Comparison of ENCODE assay signal across 15 mouse cellular contexts in genomic region chr5:111181204-111181912, GRCm38 (mm10).
DNase-seq lines count a peak whose midpoint lies in the region; ATAC-seq and TF ChIP-seq lines count a peak whose summit lies in the region.
"Had no signal": no experiment of that assay in that cellular context is flagged by ENCODE, and none has a peak within 500 bp of the region (broad histone marks: within the 10 kb centered on the region; RNA-seq: fewer than 3 reads in every experiment).

No protein-coding gene starts in this region.

- no peak overlapping the region for H3K4me2 ChIP-seq in embryonic facial prominence, embryonic 11.5 days (ENCODE audit: low read depth, low read length)
- no peak overlapping the region for H3K4me2 ChIP-seq in forebrain, embryonic 16.5 days (ENCODE audit: low read length)
- no peak overlapping the region for H3K4me2 ChIP-seq in intestine, embryonic 15.5 days (replicated peaks)
- H3K4me2 ChIP-seq in midbrain, postnatal 0 days (ENCODE audit: low read depth, low read length, poor library complexity, severe bottlenecking) = no peak overlapping the region
- H3K4me2 ChIP-seq: liver, embryonic 13.5 days had no signal

- WGBS in embryonic facial prominence, embryonic 11.5 days = 77% methylated on average over 7 of the region's 7 CpGs
- WGBS in embryonic facial prominence, embryonic 10.5 days = 80% methylated on average over 7 of the region's 7 CpGs
- WGBS in forebrain, embryonic 16.5 days = 78% methylated on average over 7 of the region's 7 CpGs
- WGBS in intestine, embryonic 15.5 days = 69% methylated on average over 7 of the region's 7 CpGs
- WGBS in midbrain, postnatal 0 days = 68% methylated on average over 7 of the region's 7 CpGs

- no peak for TF ChIP-seq CTCF in midbrain, postnatal 0 days (IDR thresholded peaks at IDR 0.05)

- DNase-seq in embryonic facial prominence, embryonic 11.5 days (ENCODE audit: low spot score) = no peak
- no peak for DNase-seq in embryonic facial prominence, embryonic 10.5 days (ENCODE audit: low spot score)
- no peak for DNase-seq in midbrain, postnatal 0 days (ENCODE audit: low spot score)
- DNase-seq in B cell, adult 2 months = no peak
- DNase-seq in adrenal gland, postnatal 10 days = no peak
- DNase-seq in cerebellum, adult 8-10 months = no peak
- DNase-seq: cerebellum, adult 9-10 months; gastrocnemius, postnatal 10 days; kidney, adult 8-10 months; liver, embryonic 13.5 days; lung, postnatal 10 days; right cerebral cortex, postnatal 14 days; thymus, adult 2 months had no signal

- no peaks in the 10 kb centered on the region for H3K9me3 ChIP-seq in embryonic facial prominence, embryonic 11.5 days (replicated peaks; ENCODE audit: control insufficient read depth, low read length)
- no peaks in the 10 kb centered on the region for H3K9me3 ChIP-seq in embryonic facial prominence, embryonic 10.5 days
- no peaks in the 10 kb centered on the region for H3K9me3 ChIP-seq in forebrain, embryonic 16.5 days (ENCODE audit: control insufficient read depth, low read length)
- no peaks in the 10 kb centered on the region for H3K9me3 ChIP-seq in intestine, embryonic 15.5 days
- no peaks in the 10 kb centered on the region for H3K9me3 ChIP-seq in midbrain, postnatal 0 days (ENCODE audit: low read length)
- H3K9me3 ChIP-seq: liver, embryonic 13.5 days had no signal

- H3K4me1 ChIP-seq in embryonic facial prominence, embryonic 11.5 days (ENCODE audit: control insufficient read depth, insufficient read depth, low read length) = peaks cover 4% of the 10 kb centered on the region; the same call in 1 of the 2 replicates
- peaks cover 53% of the 10 kb centered on the region for H3K4me1 ChIP-seq in embryonic facial prominence, embryonic 10.5 days
- H3K4me1 ChIP-seq in forebrain, embryonic 16.5 days (replicated peaks; ENCODE audit: control insufficient read depth, insufficient read depth, low read length) = peaks cover 43% of the 10 kb centered on the region
- H3K4me1 ChIP-seq in intestine, embryonic 15.5 days (replicated peaks) = peaks cover 39% of the 10 kb centered on the region
- H3K4me1 ChIP-seq in midbrain, postnatal 0 days (ENCODE audit: insufficient read depth, low read length) = peaks cover 40% of the 10 kb centered on the region

- no peak overlapping the region for H3K4me3 ChIP-seq in embryonic facial prominence, embryonic 11.5 days (ENCODE audit: low read depth, low read length)
- no peak overlapping the region for H3K4me3 ChIP-seq in embryonic facial prominence, embryonic 10.5 days
- H3K4me3 ChIP-seq in forebrain, embryonic 16.5 days (replicated peaks; ENCODE audit: low read length) = no peak overlapping the region
- no peak overlapping the region for H3K4me3 ChIP-seq in intestine, embryonic 15.5 days (replicated peaks)
- no peak overlapping the region for H3K4me3 ChIP-seq in midbrain, postnatal 0 days (ENCODE audit: low read depth, low read length)
- H3K4me3 ChIP-seq: liver, embryonic 13.5 days had no signal

- no peak overlapping the region for H3K27ac ChIP-seq in embryonic facial prominence, embryonic 11.5 days (replicated peaks; ENCODE audit: low read depth, low read length)
- no peak overlapping the region for H3K27ac ChIP-seq in embryonic facial prominence, embryonic 10.5 days (replicated peaks)
- H3K27ac ChIP-seq in forebrain, embryonic 16.5 days (ENCODE audit: low read length) = peak overlapping the region; percentile 54
- H3K27ac ChIP-seq in intestine, embryonic 15.5 days = no peak overlapping the region; the same call in 1 of the 2 replicates
- peak overlapping the region; percentile 63 for H3K27ac ChIP-seq in midbrain, postnatal 0 days (ENCODE audit: low read depth, low read length)
- H3K27ac ChIP-seq: liver, embryonic 13.5 days had no signal

- no peaks in the 10 kb centered on the region for H3K36me3 ChIP-seq in embryonic facial prominence, embryonic 11.5 days (replicated peaks; ENCODE audit: control insufficient read depth, insufficient read depth, low read depth, low read length)
- peaks cover 17% of the 10 kb centered on the region for H3K36me3 ChIP-seq in embryonic facial prominence, embryonic 10.5 days (replicated peaks)
- no peaks in the 10 kb centered on the region for H3K36me3 ChIP-seq in forebrain, embryonic 16.5 days (ENCODE audit: control insufficient read depth, insufficient read depth)
- H3K36me3 ChIP-seq in intestine, embryonic 15.5 days = no peaks in the 10 kb centered on the region
- H3K36me3 ChIP-seq in midbrain, postnatal 0 days (ENCODE audit: insufficient read depth, low read length) = peaks cover 10% of the 10 kb centered on the region
- H3K36me3 ChIP-seq: liver, embryonic 13.5 days had no signal

- ATAC-seq in embryonic facial prominence, embryonic 11.5 days (replicated peaks; ENCODE audit: insufficient number of reproducible peaks, low FRiP score, low TSS enrichment, low read depth) = no peak
- no peak for ATAC-seq in forebrain, embryonic 16.5 days
- ATAC-seq in intestine, embryonic 15.5 days = peak; percentile 75
- ATAC-seq in midbrain, postnatal 0 days (ENCODE audit: low FRiP score) = no peak

- peak overlapping the region; percentile 19; the same call in 1 of the 2 replicates for H3K9ac ChIP-seq in embryonic facial prominence, embryonic 11.5 days (replicated peaks; ENCODE audit: low read length)
- H3K9ac ChIP-seq in forebrain, embryonic 16.5 days (replicated peaks; ENCODE audit: low read depth, low read length) = peak overlapping the region; percentile 40
- no peak overlapping the region for H3K9ac ChIP-seq in intestine, embryonic 15.5 days
- H3K9ac ChIP-seq in midbrain, postnatal 0 days (replicated peaks; ENCODE audit: low read length, poor library complexity, severe bottlenecking) = no peak overlapping the region
- H3K9ac ChIP-seq: liver, embryonic 13.5 days had no signal

- H3K27me3 ChIP-seq in embryonic facial prominence, embryonic 11.5 days (ENCODE audit: control insufficient read depth, insufficient read depth, low read length) = no peaks in the 10 kb centered on the region
- H3K27me3 ChIP-seq in embryonic facial prominence, embryonic 10.5 days (replicated peaks; ENCODE audit: low read depth, poor library complexity, severe bottlenecking) = no peaks in the 10 kb centered on the region
- no peaks in the 10 kb centered on the region for H3K27me3 ChIP-seq in forebrain, embryonic 16.5 days (replicated peaks; ENCODE audit: control insufficient read depth, insufficient read depth, low read length)
- H3K27me3 ChIP-seq in intestine, embryonic 15.5 days (replicated peaks) = no peaks in the 10 kb centered on the region
- no peaks in the 10 kb centered on the region for H3K27me3 ChIP-seq in midbrain, postnatal 0 days (ENCODE audit: insufficient read depth, low read length)
- H3K27me3 ChIP-seq: liver, embryonic 13.5 days had no signal

Comparison
In these comparisons a context has a peak if more than half of its experiments do, and no peak if none do; other contexts are left out.
1. H3K27ac ChIP-seq: peak in forebrain, embryonic 16.5 days (single experiment) and midbrain, postnatal 0 days (single experiment); none in embryonic facial prominence, embryonic 11.5 days (single experiment), embryonic facial prominence, embryonic 10.5 days (single experiment) and intestine, embryonic 15.5 days (single experiment).
2. H3K9ac ChIP-seq: peak in embryonic facial prominence, embryonic 11.5 days (single experiment) and forebrain, embryonic 16.5 days (single experiment); none in intestine, embryonic 15.5 days (single experiment) and midbrain, postnatal 0 days (single experiment).